Mouse (Mus musculus) inflammation-experienced regulatory T-cells (primary cell): ENCODE results near the gene Cd2ap. TPM values are rescaled to one million over a fixed set of nuclear protein-coding genes. Genes with fewer than 3 reads are reported as not detected.

ENCODE experiments used
- polyA plus RNA-seq, 2 experiments: library from polyadenylated mRNA; unstranded; fragments of 100-300 nt; shearing (Covaris generic); gene quantifications; one replicate each; pipeline ENCODE4 v1.2.1; 2017

Cd2ap gene
- 10 to 100 TPM; 12.4 to 15.4 TPM for polyA plus RNA-seq

DNA sequence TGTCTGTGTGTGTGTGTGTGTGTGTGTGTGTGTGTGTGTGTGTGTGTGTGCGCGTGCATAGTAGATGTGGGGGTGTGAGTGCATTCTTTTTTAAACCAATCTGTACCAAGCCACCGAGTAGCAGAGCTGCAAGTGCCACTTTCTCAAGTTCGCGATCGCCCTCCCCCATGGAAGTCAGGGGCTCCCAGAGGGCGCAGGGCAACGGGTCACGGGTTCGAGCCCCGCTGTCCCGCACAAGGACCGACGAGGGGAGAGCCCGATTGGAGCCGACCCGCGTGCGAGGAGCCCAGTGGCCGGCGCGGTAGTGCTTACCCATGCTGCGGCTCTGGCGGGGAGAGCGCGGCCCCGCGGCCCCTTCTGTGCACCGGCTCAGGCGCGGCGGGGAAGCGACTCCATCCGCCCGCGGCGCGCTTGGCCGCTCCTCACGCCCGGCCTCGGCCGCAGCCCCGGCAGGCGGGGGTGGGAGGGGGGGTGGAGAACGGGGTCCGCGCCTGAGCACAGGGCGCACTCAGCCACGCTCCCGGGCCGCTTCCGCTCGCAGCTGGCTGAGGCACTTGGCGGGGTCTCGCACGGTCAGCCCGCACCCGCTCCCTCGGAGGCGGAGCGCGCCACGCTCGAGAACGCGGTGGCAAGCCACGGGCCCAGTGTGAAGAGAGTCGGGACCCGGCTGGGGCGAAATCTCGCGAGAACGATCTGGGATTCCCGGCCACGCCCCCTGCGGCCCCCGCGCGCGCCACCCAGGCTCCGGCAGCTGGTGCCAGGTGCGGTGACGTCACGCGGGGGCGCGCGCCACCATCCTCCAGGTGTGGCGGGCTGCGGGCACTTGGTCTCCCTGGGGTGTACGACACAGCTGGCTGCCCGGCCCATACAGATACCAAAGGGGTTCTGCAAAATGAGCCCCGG lies at the start of gene Cd2ap:
TSS of gene Cd2ap (minus strand) at position 665 of the 903 bp plus-strand sequence.

Other genes starting within 250 kb of the Cd2ap start
- not detected for gene Adgrf4, start 184.4 kb downstream of the Cd2ap start, polyA plus RNA-seq
- under 1 TPM in 1 of 2 experiments, not detected in 1; 0.10 TPM for gene Adgrf2, start 134.5 kb downstream of the Cd2ap start, polyA plus RNA-seq
- under 1 TPM; 0.18 to 0.97 TPM for gene Tnfrsf21, start 139.9 kb upstream of the Cd2ap start, polyA plus RNA-seq